Mouse (Mus musculus) thymus, adult 18-20 months (tissue): ENCODE measurements around the gene Gli1.
"Not testable (repeated sequence)": the region's sequence is repeated elsewhere in the genome, so short reads cannot be mapped to it uniquely, and the experiment has no call there.

Source experiments
- DNase-seq, 2 experiments: peaks; one replicate each; pipeline ENCODE4 v3.0.0; 2022; ENCODE audit warnings: mixed read lengths in 2 of 2

Gli1 gene

DNA sequence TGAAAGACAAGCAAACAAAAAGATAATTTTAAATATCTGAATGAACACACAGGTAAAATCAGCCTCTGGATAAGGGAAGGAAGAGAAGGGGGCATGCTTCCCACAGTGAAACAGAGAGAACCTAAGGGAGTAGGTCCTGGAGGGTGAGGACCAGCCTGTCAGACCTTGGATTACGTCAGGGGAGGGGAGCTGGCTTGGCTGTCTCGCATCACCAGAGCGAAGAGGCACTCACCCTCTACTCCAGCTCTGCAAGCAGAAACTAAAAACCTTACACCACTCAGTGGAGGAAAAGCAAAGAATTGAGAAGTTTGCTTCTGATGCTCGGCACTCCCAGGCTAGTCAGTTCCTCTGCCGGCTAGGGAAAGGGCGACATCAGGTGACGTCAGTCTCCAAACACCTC, 21.8 kb downstream of the Gli1 start:
- no peak for DNase-seq

DNA sequence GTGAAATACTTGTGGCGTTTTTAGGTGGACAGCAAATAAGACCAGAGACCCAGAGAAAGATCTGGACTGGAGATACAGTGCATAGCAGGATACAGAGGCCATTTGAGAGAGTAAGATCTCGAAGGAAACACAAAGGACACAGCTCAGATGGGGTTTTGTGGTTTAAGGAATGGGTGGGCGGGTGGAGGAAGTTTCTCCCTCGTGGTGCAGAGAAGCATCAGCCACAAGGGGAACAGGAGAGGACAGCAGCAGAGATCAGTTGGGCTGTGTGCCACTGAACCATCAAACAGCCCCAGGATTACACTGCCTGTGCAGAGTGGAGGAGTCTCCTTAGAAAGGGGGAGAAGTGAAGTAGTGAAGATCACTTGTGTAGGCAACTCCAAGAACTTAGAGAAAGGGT, 23.8 kb downstream of the Gli1 start:
- no peak for DNase-seq

GRCm38 (mm10) chr10:127317277-127317676, 24.5 kb downstream of the Gli1 start:
- DNase-seq, result no peak

DNA sequence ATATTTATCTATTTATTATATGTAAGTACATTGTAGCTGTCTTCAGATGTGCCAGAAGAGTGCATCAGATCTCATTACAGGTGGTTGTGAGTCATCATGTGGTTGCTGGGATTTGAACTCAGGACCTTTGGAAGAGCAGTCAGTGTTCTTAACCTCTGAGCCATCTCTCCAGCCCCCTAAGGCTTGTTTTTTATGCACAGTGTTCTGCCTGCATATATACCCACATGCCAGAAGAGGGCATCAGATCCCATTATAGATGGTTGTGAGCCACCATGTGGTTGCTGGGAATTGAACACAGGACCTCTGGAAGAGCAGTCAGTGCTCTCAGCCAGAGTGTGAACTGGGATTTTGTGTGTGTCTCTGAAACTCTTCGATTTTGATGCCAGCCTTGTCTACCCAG, 26.8 kb downstream of the Gli1 start:
- DNase-seq, result not testable (repeated sequence)

DNA sequence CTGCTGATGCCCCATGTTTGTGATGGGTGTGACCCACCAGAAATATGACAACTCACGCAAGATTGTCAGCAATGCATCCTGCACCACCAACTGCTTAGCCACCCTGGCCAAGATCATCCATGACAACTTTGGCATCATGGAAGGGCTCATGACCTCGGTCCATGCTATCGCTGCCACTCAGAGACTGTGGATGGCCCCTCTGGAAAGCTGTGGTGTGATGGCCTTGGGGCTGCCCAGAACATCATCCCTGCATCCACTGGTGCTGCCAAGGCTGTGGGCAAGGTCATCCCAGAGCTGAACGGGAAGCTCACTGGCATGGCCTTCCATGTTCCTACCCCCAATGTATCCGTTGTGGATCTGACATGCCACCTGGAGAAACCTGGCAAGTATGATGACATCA, 28.3 kb downstream of the Gli1 start:
- not testable (repeated sequence) for DNase-seq

DNA sequence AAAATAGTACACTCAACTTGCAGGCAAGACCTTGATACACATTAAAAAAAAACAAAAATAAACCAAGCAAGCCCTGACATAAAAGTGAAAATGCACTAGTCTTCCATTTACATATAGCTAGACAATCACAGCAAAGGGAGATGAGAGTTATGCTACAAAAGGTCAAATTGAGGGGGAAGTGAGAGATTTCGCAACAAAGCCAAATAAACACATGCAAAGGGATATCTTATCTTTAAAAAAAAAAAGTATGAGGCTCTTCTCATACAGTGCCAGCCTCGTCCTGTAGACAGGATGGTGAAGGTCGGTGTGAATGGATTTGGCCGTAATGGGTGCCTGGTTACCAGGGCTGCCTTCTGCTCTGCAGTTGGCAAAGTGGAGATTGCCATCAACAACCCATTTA, 28.9 kb downstream of the Gli1 start:
- no peak for DNase-seq

DNA sequence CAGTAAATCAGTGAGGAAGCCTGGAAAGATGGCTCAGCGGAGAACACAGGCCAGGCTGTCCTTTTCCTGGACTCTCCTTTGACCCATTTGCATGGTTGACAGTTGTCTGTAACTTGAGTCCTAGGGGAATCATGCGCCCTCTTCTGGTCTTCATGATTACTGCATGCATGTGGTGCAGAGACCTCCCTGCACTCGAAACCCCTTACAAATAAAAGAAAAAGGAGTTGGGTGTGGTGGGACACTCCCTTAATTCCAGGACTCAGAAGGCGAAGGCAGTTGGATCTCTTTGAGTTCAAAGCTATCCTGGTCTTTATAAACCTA, 29.5 kb downstream of the Gli1 start:
- peak; percentile 55 to 80 for DNase-seq

- DNase-seq, result peak; percentile 87 to 94
Observed at GRCm38 (mm10) chr10:127311476-127312355, 30.1 kb downstream of the Gli1 start, which contains the start of gene Mars. Mars (minus strand) TSS chr10:127311786.

GRCm38 (mm10) chr10:127310523-127311475, 31.0 kb downstream of the Gli1 start:
- DNase-seq, result no peak

GRCm38 (mm10) chr10:127309167-127309566, 32.6 kb downstream of the Gli1 start:
- not testable (repeated sequence) for DNase-seq

DNA sequence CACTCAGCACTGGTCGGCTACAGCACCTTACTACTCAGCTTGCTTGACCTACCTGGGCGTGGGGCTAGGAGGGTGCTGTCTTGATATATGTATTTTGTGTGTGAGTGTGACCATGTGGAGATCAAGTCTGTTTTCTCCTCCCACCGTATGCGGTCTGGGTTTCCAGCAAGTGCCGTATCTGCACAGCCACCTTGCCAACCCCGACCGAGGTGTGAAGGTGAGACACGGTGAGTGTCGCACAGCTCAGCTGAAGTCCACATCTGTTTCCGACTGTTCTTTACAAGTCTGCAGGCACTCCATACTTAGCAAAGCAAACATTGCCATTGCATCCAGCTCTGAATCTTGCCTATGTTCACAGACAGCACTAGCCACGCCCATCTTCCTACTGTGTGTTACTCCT, 38.6 kb downstream of the Gli1 start:
- DNase-seq, result no peak

DNA sequence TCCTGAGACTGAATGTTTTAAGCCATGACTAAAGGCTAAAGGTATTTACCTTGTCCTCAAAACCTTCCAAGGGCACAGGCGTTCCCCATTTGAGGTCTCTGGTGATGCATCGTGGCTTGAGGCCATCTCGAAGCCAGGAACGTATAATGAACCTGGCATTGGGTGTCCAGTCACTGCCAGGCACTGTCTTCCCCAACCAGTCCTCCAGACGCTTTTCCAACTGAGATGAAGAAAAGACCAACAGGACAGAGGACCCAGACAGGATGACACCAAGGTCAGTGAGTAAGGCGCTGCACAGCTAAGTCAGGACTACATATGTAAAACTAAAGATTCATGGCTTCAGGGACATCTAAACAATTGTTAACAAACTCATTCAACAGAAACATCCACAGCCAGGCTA, 41.4 kb downstream of the Gli1 start:
- no peak for DNase-seq

DNA sequence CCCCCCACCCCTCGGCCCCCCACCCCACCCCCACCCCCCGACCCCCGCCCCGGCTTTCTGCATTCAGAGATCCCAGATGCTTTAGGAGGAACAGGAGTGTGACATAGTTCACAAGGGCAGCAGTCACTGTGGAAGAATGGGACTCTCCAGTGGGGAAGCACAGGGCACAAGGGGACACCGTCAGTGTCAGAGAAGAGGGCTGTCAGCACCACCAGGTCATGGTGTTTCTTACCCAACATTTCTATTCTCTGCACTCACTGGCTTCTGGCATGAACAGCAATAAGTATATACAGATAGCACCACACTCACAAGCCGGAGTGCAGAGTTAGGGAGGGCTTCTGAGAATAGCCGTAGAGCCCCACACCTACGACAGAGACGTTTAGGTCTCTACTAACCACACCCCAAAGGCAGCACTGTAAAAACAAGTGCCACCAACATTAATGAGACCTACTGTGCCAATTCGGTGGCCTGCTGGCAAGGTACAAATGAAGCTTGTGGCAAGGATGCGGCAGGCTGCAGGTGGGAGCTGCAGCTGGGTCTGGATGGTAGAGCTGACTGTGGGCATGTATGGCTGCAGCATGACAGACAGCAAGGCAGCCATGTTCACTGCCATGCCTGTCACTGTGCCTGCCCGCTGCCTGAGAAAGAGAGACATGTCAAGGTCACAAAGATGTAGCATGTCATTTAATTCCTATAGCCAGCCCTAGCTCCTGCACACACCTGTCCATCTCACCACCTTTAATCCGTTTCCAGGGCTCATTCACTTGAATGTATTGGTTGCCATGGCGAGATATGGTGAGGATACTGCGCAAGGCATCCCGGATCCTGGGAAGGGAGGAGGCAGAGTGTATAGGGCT, 44.5 kb downstream of the Gli1 start:
- no peak for DNase-seq

GRCm38 (mm10) chr10:127295986-127296794, 45.6 kb downstream of the Gli1 start:
- no peak for DNase-seq

- no peak for DNase-seq
Observed at GRCm38 (mm10) chr10:127294895-127295510, 46.8 kb downstream of the Gli1 start.

DNA sequence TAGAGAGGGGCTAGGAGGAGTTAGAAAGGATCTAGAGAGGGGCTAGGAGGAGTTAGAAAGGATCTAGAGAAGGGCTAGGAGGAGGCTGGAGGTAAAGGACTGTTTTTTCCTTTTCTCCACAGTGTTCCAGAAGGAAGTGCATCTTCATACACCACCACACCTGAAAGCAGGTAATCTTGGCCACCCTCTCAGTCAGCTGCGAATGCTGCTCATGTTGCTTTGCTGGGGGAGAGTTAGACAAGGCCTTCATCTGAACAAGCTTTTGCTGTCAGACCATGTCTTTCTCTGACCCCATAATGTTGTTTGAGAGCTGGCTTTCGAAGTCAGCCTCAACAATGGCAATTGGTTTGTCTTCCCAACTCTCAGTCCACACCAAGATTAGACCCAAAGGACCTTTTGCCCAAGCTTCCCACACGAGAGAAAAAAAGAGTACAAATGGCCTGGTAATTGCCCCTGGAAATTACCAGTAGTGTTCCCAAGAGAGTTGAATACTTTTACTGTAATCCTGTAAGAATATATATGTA, 48.1 kb downstream of the Gli1 start:
- DNase-seq, result no peak

DNA sequence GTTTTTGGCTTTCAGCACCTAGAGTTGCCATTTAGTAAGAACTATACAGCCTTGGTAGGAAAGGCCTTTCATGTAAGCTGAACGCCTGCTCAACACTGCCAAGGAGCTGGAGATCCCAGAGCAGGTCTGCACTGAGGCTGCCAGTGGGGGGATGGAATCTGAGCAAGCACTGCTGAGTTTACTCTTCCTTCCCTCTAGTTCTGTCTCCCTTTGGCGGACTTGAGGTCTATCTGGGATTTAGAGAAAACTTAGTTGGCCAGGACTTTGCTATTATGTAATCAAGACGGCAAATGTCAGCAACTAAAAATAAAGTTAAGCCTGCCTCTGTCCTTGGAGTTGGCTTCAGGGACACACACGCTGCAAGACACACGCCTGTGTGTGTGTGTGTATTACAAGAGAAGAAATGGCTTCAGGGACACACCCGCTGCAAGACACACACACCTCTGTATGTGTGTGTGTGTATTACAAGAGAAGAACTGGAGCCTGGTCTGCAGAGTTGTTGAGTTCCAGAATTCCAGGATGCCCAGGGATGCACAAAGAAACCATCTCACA, 48.7 kb downstream of the Gli1 start:
- DNase-seq, result no peak

- DNase-seq, result no peak
Observed at GRCm38 (mm10) chr10:127291881-127292638, 49.7 kb downstream of the Gli1 start.

DNA sequence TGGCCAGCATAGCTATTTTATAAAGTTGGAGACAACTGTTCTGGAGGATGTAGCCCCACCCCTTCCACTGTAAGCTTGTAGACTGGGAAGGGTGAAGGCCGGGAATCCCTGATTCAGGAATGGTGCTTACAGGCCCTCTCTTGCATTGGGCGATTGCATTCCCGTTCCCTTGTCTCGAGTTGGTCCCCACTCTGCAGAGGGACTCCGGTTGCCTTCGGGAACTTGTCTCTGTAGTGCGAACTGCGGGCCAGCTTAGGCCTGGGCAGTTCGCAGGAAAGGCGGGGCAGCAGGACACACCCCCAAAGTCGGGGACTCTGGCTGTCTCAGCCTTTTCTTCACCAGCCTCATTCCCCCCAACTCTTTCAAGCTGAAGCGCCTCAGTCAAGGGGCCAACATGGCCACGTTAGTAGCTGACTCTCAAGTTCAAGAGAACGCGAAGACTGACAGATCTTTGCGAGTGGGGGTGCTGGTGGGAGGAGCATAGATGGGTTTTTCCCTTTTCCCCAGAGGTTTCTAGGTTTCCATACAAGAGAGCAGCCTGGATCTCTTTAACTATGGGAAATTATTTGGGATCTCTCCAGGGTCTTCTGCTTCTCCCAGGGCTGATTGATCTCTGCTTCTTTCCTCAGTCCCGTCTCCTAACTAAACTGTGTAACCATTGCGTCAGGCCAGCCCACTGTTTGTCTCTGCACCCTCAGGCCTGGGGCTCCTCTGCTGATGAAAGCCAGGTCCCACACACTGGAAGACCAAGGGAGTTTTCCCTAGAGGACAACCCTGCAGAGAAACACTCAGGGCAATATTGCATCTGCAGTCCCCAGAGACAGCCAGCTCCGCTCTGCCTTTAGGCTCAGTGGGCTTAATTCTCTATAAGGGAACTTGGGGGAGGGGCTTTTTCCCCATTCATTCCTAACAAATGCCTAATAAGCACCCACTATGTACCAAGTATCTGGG, 50.6 kb downstream of the Gli1 start:
- peak; percentile 45 to 61 for DNase-seq
